Mouse (Mus musculus): ENCODE results near the gene Stat4.

Stat4 gene

DNA sequence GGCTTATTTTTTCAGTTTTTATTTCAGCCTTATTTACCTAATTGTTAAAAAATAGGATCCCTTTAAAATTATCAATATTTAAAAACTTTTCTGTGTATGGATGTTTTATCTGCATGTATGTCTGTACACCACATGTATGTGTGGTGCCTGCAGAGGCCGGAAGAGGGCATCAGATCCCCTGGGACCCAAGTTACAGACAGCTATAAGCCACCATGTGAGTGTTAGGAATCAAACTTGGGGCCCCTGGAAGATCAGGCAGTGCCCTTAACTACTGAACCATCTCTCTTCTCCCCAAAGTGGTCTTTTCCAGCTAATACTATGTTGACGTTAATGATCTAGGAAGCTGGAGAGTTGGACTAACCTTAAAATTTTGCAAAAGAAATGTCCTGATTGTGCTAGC, 160.5 kb downstream of the Stat4 start:
- DNase-seq, result no peak

DNA sequence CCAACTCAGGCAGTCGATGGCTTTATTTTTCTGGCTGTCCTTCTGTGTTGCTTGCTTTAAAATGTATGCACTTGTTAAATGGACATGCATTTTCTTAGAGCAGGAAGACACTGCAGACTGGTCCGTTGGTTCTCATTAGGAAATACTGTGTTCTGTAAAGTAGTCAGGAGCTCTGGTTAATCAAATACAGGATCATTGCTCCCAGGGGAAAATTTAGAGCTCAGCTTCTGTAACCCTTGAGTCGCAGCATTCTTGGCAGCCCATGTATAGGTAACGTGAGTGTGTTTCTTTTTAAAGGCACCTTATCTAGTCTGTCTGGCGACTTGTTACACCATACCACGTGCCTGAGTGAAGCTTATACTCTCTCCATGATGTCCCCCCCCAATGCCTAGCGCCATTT, 161.2 kb downstream of the Stat4 start:
- DNase-seq, result no peak

DNA sequence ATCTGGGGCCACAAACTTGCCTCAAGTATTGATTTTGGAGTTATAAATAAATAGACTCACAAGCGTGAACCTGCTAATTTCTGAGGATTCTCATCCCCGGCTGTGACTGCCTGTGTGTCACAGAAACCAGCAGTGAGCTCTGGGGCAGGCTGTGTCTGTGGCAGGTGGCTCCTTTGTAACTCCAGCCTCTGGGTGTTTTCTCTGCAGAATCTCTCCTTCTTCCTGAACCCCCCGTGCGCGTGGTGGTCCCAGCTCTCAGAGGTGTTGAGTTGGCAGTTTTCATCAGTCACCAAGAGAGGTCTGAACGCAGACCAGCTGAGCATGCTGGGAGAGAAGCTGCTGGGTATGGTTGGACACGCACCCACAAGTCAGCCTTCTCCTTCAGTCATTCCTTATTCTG, 161.7 kb downstream of the Stat4 start:
- no peak for DNase-seq

DNA sequence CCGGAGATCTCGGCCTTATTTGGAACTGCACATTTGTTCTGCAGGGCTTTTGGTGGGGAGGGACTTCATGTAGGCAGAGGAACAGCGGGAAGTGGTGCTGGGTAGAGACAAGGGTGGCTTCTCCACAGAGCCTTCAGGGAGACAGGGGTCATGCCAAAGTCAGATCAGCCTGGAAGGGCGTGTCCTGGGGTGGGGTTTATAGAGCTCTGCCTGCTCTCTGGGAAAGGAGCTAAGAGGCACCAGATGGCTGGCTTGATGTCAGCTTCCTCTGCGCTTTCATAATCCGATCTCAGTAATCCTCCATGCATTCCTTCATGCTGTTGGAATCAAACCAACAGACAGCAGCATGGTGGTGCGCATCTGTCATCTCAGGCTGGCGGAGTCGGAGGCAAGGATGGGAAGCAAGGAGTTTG, 163.0 kb downstream of the Stat4 start:
- no peak for DNase-seq

DNA sequence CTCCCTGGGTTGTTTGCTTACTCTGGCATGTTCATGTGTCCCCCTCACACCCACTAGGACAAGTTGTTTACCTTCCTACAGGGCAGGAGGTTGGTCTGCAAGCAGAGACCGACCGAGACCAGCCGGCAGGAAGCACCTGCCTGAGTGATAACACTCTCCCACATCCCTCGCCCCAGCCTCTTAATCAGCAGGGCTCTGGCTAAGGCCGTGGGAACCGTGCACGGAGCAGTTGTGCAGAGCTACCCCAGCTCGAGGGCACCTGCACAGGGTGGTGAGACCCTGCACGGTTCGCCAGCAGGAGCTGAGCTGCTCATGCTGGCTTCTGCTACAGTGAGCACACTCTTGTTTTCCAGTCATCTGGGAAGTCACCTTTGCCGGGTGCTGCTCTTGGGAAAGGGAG, 163.7 kb downstream of the Stat4 start:
- DNase-seq, result peak; percentile 33 to 49

DNA sequence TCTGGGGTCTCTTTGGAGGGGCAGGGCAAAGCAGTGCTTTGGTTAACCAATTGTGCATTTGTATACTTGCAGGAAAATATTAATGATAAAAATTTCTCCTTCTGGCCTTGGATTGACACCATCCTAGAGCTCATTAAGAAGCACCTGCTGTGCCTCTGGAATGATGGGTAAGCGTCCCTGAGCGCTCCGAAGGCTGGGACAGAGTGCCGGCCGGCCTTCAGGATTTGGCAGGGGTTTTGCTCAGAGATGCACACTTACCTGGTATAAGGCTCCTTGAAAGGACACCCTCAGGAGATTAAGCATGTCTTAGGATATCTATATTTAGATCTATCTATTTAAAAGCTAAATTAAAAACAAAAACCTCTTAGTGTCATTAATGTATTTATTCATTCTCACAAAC, 164.2 kb downstream of the Stat4 start:
- DNase-seq, result no peak

DNA sequence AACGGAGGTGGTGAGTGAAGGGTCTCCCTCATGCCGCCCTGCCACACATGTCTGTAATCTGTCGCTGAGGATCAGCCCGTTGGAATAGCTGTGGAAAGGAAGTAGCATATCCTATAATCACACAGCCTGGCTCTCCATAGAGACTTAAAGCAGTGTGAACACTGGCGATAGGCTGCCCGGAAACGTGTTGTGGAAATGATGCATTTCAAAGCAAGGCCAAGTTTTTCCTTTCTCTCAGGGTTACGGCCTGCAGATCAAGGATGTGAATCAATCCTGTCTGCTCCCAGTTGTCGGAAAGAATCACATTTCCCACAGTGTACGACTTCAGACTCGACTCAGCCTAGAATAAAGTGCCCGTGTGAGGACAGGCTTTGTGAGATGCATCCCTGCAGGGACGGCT, 165.4 kb downstream of the Stat4 start:
- no peak for DNase-seq

DNA sequence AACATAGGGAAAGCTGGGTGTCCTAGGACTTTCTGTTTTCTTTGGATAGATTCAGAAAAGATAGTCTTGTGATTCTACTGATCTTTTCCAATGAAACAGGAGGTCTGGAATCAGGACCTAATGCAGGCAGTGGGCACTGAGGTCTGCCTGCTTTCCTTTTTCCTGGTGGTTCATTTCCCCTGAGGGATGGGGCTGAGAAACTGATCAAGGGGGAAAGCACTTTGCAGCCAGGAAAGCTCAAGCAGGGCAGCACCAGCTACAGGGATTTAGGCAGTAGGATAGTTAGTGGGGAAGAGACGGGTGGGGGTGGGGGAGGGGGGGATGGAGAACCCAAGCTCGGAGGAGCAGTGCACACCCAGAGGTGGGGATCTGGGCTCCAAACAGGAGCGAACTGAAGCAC, 166.0 kb downstream of the Stat4 start:
- DNase-seq, result no peak

DNA sequence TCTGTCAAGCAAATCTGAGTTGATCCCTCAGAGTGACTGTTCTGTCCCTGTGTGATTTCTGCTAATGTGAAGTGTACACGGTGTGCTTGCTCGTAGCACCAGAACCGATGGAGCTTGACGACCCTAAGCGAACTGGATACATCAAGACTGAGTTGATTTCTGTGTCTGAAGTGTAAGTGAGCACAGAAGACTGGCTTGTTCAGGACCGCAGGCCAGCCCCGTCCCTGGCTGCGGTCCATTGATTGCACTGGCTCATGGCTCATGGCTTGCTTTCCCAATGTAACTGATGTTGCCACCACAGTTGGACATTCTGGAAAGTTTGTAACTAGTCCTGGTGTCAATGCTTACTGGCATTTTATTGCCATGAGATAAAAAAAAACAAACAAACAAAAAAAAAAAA, 167.9 kb downstream of the Stat4 start:
- DNase-seq, result peak; percentile 35 to 57

DNA sequence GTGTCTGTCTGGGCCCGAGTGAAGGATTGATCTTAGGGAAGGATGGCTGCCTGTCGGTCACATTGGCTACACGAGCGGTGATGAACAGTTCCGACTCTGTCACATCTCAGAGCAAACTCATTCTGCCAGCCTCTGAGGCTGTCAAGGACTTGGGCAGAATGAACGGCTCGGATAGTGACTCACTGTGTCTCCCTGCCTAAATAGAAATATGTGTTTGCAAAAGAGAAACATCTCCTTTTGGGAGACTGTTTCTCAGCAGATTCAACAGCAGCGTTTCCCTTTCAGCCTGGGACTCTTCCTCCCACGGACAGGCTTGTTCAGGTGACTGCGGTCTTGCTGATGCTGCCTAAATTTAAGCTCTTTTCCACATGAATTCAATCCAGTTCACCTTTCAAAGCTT, 169.4 kb downstream of the Stat4 start:
- DNase-seq, result no peak
